Comparison of ENCODE assay signal across 10 mouse cellular contexts in the genomic region with DNA sequence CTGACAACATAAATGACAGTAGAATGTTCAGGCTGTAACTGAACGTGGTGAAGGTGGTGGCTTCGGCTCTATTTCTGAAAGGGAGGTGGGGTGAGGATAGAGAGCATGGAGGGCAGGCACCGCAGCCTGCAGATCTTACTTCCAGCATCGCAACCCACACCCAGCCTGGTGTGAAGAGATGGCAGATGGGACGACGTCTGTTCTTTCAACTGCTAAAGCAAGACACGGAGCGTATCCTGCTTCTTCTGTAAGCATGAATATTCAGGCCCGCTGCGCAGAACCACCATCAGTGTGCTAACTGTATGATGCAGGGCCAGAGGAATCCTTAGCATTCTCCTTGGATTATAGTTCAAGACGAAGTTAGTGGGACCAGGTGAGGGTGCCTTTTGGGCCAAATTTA.
DNase-seq lines count a peak whose midpoint lies in the region; ATAC-seq lines count a peak whose summit lies in the region.
"Had no signal": no experiment of that assay in that cellular context is flagged by ENCODE, and none has a peak within 500 bp of the region (broad histone marks: within the 10 kb centered on the region; RNA-seq: fewer than 3 reads in every experiment).

No protein-coding gene starts in this region.

- no peak overlapping the region for H3K9ac ChIP-seq in midbrain, embryonic 13.5 days (replicated peaks)
- H3K9ac ChIP-seq: neural tube, embryonic 15.5 days had no signal

- H3K36me3 ChIP-seq in midbrain, embryonic 13.5 days = no peaks in the 10 kb centered on the region
- 0 out of 2 replicates have a peak, but pooled peaks cover 2% of the 10 kb centered on the region for H3K36me3 ChIP-seq in midbrain, embryonic 10.5 days
- H3K36me3 ChIP-seq: neural tube, embryonic 15.5 days had no signal

- WGBS in midbrain, embryonic 13.5 days = 63% methylated on average over 11 of the region's 11 CpGs
- WGBS in midbrain, embryonic 10.5 days = 85% methylated on average over 11 of the region's 11 CpGs

- H3K9me3 ChIP-seq in midbrain, embryonic 13.5 days = no peaks in the 10 kb centered on the region
- H3K9me3 ChIP-seq in midbrain, embryonic 10.5 days (replicated peaks) = no peaks in the 10 kb centered on the region
- H3K9me3 ChIP-seq: neural tube, embryonic 15.5 days had no signal

- no peak overlapping the region for H3K4me2 ChIP-seq in midbrain, embryonic 13.5 days (replicated peaks)
- H3K4me2 ChIP-seq: neural tube, embryonic 15.5 days had no signal

- DNase-seq in midbrain, embryonic 10.5 days (ENCODE audit: low spot score) = no peak
- DNase-seq in frontal cortex, adult 2 months (ENCODE audit: extremely low spot score in 1 of 2, low spot score in 1 of 2) = peak; percentile 89 to 92
- DNase-seq in left cerebral cortex, adult 18-20 months (ENCODE audit: low spot score in 2 of 2) = peak; percentile 82 to 87
- peak; percentile 59 for DNase-seq in right cerebral cortex, postnatal 4 days
- DNase-seq in kidney, adult 11 months = no peak
- no peak for DNase-seq in thymus, postnatal 10 days (ENCODE audit: low spot score in 2 of 2)
- DNase-seq: adrenal gland, adult 8-10 months had no signal

- H3K27ac ChIP-seq in midbrain, embryonic 13.5 days = 0 out of 2 replicates have a peak overlapping the region, but pooled peaks have one; percentile 47
- H3K27ac ChIP-seq in midbrain, embryonic 10.5 days (replicated peaks) = no peak overlapping the region
- H3K27ac ChIP-seq: neural tube, embryonic 15.5 days had no signal

- H3K27me3 ChIP-seq in midbrain, embryonic 13.5 days = no peaks in the 10 kb centered on the region
- H3K27me3 ChIP-seq in midbrain, embryonic 10.5 days (ENCODE audit: low read depth, poor library complexity, severe bottlenecking) = no peaks in the 10 kb centered on the region
- H3K27me3 ChIP-seq: neural tube, embryonic 15.5 days had no signal

- no peak for ATAC-seq in midbrain, embryonic 13.5 days
- ATAC-seq in megakaryocyte, adult 5-6 weeks (ENCODE audit: poor library complexity, severe bottlenecking) = no peak

- peaks cover 45% of the 10 kb centered on the region for H3K4me1 ChIP-seq in midbrain, embryonic 13.5 days (replicated peaks)
- H3K4me1 ChIP-seq in midbrain, embryonic 10.5 days = peaks cover 16% of the 10 kb centered on the region

- H3K4me3 ChIP-seq in midbrain, embryonic 13.5 days (replicated peaks) = no peak overlapping the region
- H3K4me3 ChIP-seq in midbrain, embryonic 10.5 days = no peak overlapping the region
- H3K4me3 ChIP-seq: neural tube, embryonic 15.5 days had no signal

Comparison
In these comparisons a context has a peak if more than half of its experiments do, and no peak if none do; other contexts are left out.
1. DNase-seq: peak in frontal cortex, adult 2 months (2 of 2), left cerebral cortex, adult 18-20 months (2 of 2) and right cerebral cortex, postnatal 4 days (single experiment); none in midbrain, embryonic 10.5 days (single experiment), kidney, adult 11 months (single experiment) and thymus, postnatal 10 days (0 of 2).